ENCODE assay signal across 12 mouse cellular contexts in genomic region chr5:89444360-89444759, GRCm38 (mm10). TPM values are rescaled to one million over a fixed set of nuclear protein-coding genes. Genes with fewer than 3 reads are reported as not detected.
A peak's percentile ranks its signal among the peaks of the same experiment; 100 is the strongest.
DNase-seq lines count a peak whose midpoint lies in the region; ATAC-seq and TF ChIP-seq lines count a peak whose summit lies in the region.
"Had no signal": no experiment of that assay in that cellular context is flagged by ENCODE, and none has a peak within 500 bp of the region (broad histone marks: within the 10 kb centered on the region; RNA-seq: fewer than 3 reads in every experiment).

No protein-coding gene starts in this region.

- peak; percentile 38; the same call in 1 of the 2 replicates for TF ChIP-seq CTCF in kidney, adult 2 months (conservative IDR thresholded peaks at IDR 0.05; ENCODE audit: insufficient read depth, insufficient read length, low read depth, low read length)
- TF ChIP-seq CTCF in E14TG2a.4 (conservative IDR thresholded peaks at IDR 0.05; ENCODE audit: low read length) = 0 out of 2 replicates have a peak, but pooled peaks have one; percentile 7
- TF ChIP-seq CTCF in liver, postnatal 0 days (IDR thresholded peaks at IDR 0.05; ENCODE audit: low read depth) = peak; percentile 49

- no peaks in the 10 kb centered on the region for H3K27me3 ChIP-seq in kidney, adult 2 months (replicated peaks; ENCODE audit: control insufficient read depth, insufficient read depth, low read length)
- H3K27me3 ChIP-seq in kidney, embryonic 16.5 days (ENCODE audit: insufficient read depth, low read length) = no peaks in the 10 kb centered on the region
- H3K27me3 ChIP-seq in E14TG2a.4 (ENCODE audit: insufficient read depth, low read length) = no peaks in the 10 kb centered on the region
- H3K27me3 ChIP-seq in liver, postnatal 0 days (ENCODE audit: insufficient read depth, low read length) = no peaks in the 10 kb centered on the region
- H3K27me3 ChIP-seq: liver, embryonic 15.5 days had no signal

- peak; percentile 17 for DNase-seq in kidney, adult 2 months
- DNase-seq in ZHBTc4 (ENCODE audit: low read depth, low spot score) = peak; percentile 39
- no peak for DNase-seq in liver, postnatal 0 days
- no peak for DNase-seq in thymus, postnatal 14 days
- no peak for DNase-seq in heart, adult 9 months (ENCODE audit: low spot score in 2 of 2)
- no peak for DNase-seq in layer of hippocampus, postnatal 36 days

- H3K4me1 ChIP-seq in kidney, adult 2 months (ENCODE audit: control insufficient read depth, insufficient read depth, low read length) = no peaks in the 10 kb centered on the region; the same call in 1 of the 2 replicates
- H3K4me1 ChIP-seq in kidney, embryonic 16.5 days (ENCODE audit: insufficient read depth, low read length) = no peaks in the 10 kb centered on the region
- 0 out of 2 replicates have a peak, but pooled peaks cover 6% of the 10 kb centered on the region for H3K4me1 ChIP-seq in E14TG2a.4 (replicated peaks; ENCODE audit: low read depth, low read length)
- no peaks in the 10 kb centered on the region for H3K4me1 ChIP-seq in liver, postnatal 0 days (ENCODE audit: insufficient read depth)
- H3K4me1 ChIP-seq: liver, embryonic 15.5 days had no signal

- no peak overlapping the region for H3K4me2 ChIP-seq in kidney, embryonic 16.5 days (replicated peaks; ENCODE audit: low read depth, low read length)
- H3K4me2 ChIP-seq in liver, postnatal 0 days (ENCODE audit: low read depth, low read length) = no peak overlapping the region
- H3K4me2 ChIP-seq: heart, embryonic 11.5 days; liver, embryonic 15.5 days had no signal

- 84% methylated on average over 4 of the region's 4 CpGs for WGBS in kidney, adult 2 months
- WGBS in kidney, embryonic 16.5 days = 86% methylated on average over 4 of the region's 4 CpGs
- WGBS in liver, postnatal 0 days (ENCODE audit: insufficient replicate concordance) = 80% methylated on average over 4 of the region's 4 CpGs

- H3K9me3 ChIP-seq in kidney, embryonic 16.5 days (ENCODE audit: low read length) = no peaks in the 10 kb centered on the region
- no peaks in the 10 kb centered on the region for H3K9me3 ChIP-seq in E14TG2a.4 (ENCODE audit: low read length)
- no peaks in the 10 kb centered on the region for H3K9me3 ChIP-seq in liver, postnatal 0 days (ENCODE audit: low read length)
- H3K9me3 ChIP-seq: liver, embryonic 15.5 days had no signal

- H3K9ac ChIP-seq in kidney, embryonic 16.5 days (replicated peaks; ENCODE audit: low read length) = no peak overlapping the region
- H3K9ac ChIP-seq in liver, postnatal 0 days (replicated peaks) = no peak overlapping the region
- H3K9ac ChIP-seq: liver, embryonic 15.5 days had no signal

- no peaks in the 10 kb centered on the region for H3K36me3 ChIP-seq in kidney, adult 2 months (ENCODE audit: control insufficient read depth, insufficient read depth, low read length)
- no peaks in the 10 kb centered on the region for H3K36me3 ChIP-seq in kidney, embryonic 16.5 days (ENCODE audit: insufficient read depth, low read length)
- H3K36me3 ChIP-seq in E14TG2a.4 (ENCODE audit: insufficient read depth, low read length) = no peaks in the 10 kb centered on the region
- 0 out of 2 replicates have a peak, but pooled peaks cover 2% of the 10 kb centered on the region for H3K36me3 ChIP-seq in liver, postnatal 0 days (replicated peaks; ENCODE audit: insufficient read depth, low read length)

- no peak for ATAC-seq in kidney, embryonic 16.5 days (ENCODE audit: low FRiP score, low TSS enrichment)
- no peak for ATAC-seq in liver, postnatal 0 days

- TF ChIP-seq POLR2A in kidney, adult 2 months (IDR thresholded peaks at IDR 0.05; ENCODE audit: low read depth, low read length) = no peak

- H3K4me3 ChIP-seq in kidney, adult 2 months (ENCODE audit: insufficient read depth, low read depth, low read length) = no peak overlapping the region
- no peak overlapping the region for H3K4me3 ChIP-seq in kidney, embryonic 16.5 days (ENCODE audit: low read length)
- H3K4me3 ChIP-seq in E14TG2a.4 (replicated peaks; ENCODE audit: low read length) = no peak overlapping the region
- H3K4me3 ChIP-seq in liver, postnatal 0 days (ENCODE audit: low read depth, low read length) = no peak overlapping the region
- H3K4me3 ChIP-seq: liver, embryonic 15.5 days had no signal

- H3K27ac ChIP-seq in kidney, adult 2 months (ENCODE audit: insufficient read depth, low read depth, low read length) = no peak overlapping the region
- no peak overlapping the region for H3K27ac ChIP-seq in kidney, embryonic 16.5 days (ENCODE audit: low read length)
- no peak overlapping the region for H3K27ac ChIP-seq in liver, postnatal 0 days (ENCODE audit: low read depth)
- H3K27ac ChIP-seq: liver, embryonic 15.5 days had no signal

- no peak for TF ChIP-seq EP300 in liver, postnatal 0 days (IDR thresholded peaks at IDR 0.05; ENCODE audit: low read depth)

RNA-seq across cellular contexts. Expression of gene Gc, which starts 13.3 kb away (rescaled TPM):
- 60.3 and 71.6 TPM in 2 replicates for polyA plus RNA-seq in kidney, adult 2 months (2012; rRNA removed)
- polyA plus RNA-seq in kidney, embryonic 16.5 days (2015; fragmentation: Nextera tagmentation; extraction: Ambion mirVana) = 5.1 and 6.1 TPM in 2 replicates
- polyA plus RNA-seq in liver, postnatal 0 days (2015; fragmentation: Nextera tagmentation; extraction: Ambion mirVana) = 2,757 and 2,761 TPM in 2 replicates
- not detected for total RNA-seq in layer of hippocampus, postnatal 36 days (2021)
- total RNA-seq: common myeloid progenitor, adult 5-6 weeks had no signal
- polyA plus RNA-seq: large intestine, adult 2 months had no signal

Comparison
In these comparisons a context has a peak if more than half of its experiments do, and no peak if none do; other contexts are left out.
1. DNase-seq: peak in kidney, adult 2 months (single experiment) and ZHBTc4 (single experiment); none in liver, postnatal 0 days (single experiment), thymus, postnatal 14 days (single experiment), heart, adult 9 months (0 of 2) and layer of hippocampus, postnatal 36 days (0 of 2).
2. RNA of gene Gc, which starts 13.3 kb away (polyA plus RNA-seq): 2,757 to 2,761 TPM in liver, postnatal 0 days; 60.3 to 71.6 TPM in kidney, adult 2 months and 5.1 to 6.1 TPM in kidney, embryonic 16.5 days; every median in the first group is over 10 times any median in the second.
3. Peak in every context shown above with its lines, with median percentiles within 50 percentile points of each other: CTCF ChIP-seq.